Mouse (Mus musculus) liver, embryonic 14.5 days (tissue): ENCODE results near the gene Tmem127. TPM values are rescaled to one million over a fixed set of nuclear protein-coding genes. Genes with fewer than 3 reads are reported as not detected.

Experiments
- ATAC-seq: fragments of 200-750 bp; cut with Nextera tagmentation; 2 replicates; pipeline ENCODE4 v1.8.0; 2017; ENCODE audit warnings: moderate number of reproducible peaks, mild to moderate bottlenecking, moderate library complexity; ENCODE audit not compliant: insufficient read depth
- DNase-seq, 3 experiments: peaks; one replicate each; pipeline ENCODE4 v3.0.0-alpha.2; 2012 to 2013; ENCODE audit warnings: low read depth in 3 of 3, low spot score in 3 of 3
- H3K27ac ChIP-seq: fragments of 300-500 bp; sonication (generic); 2 replicates; pipeline ENCODE4 v1.5.1; 2014; ENCODE audit warnings: moderate library complexity, mild to moderate bottlenecking, control low read depth, inconsistent platforms
- H3K27me3 ChIP-seq: fragments of 300-500 bp; sonication (generic); 2 replicates; pipeline ENCODE4 v1.6.1; 2014; ENCODE audit warnings: mild to moderate bottlenecking, low read length, moderate library complexity; ENCODE audit not compliant: control insufficient read depth, insufficient read depth
- H3K36me3 ChIP-seq: fragments of 300-500 bp; sonication (generic); replicated peaks from 2 replicates; pipeline ENCODE4 v1.6.1; 2014; ENCODE audit warnings: low read depth; ENCODE audit not compliant: control insufficient read depth, insufficient read depth
- H3K4me1 ChIP-seq, 2 experiments: fragments of 200-500 bp in 1 of 2; fragments of 300-500 bp in 1 of 2; sonication (generic) in 1 of 2; replicated peaks; 2 replicates each; pipeline ENCODE4 v1.6.1; 2012 to 2014; ENCODE audit warnings: antibody characterized with exemption in 1 of 2, inconsistent platforms in 1 of 2, low read length in 1 of 2; ENCODE audit not compliant: control insufficient read depth in 2 of 2, insufficient read depth in 2 of 2
- H3K4me2 ChIP-seq: fragments of 300-500 bp; sonication (generic); 2 replicates; pipeline ENCODE4 v1.6.1; 2014; ENCODE audit warnings: low read depth, mild to moderate bottlenecking, control low read depth, moderate library complexity
- H3K4me3 ChIP-seq, 2 experiments: fragments of 200-500 bp in 1 of 2; fragments of 300-500 bp in 1 of 2; sonication (generic) in 1 of 2; 2 replicates each; pipeline ENCODE4 v1.5.1; 2012 to 2014; ENCODE audit warnings: low read depth in 2 of 2, low read length in 2 of 2, mild to moderate bottlenecking in 2 of 2, control low read depth in 1 of 2, inconsistent platforms in 1 of 2, moderate library complexity in 1 of 2; ENCODE audit not compliant: insufficient read depth in 1 of 2
- H3K9ac ChIP-seq: fragments of 300-500 bp; sonication (generic); replicated peaks from 2 replicates; pipeline ENCODE4 v1.6.1; 2014; ENCODE audit warnings: mild to moderate bottlenecking, control low read depth, moderate library complexity
- H3K9me3 ChIP-seq: fragments of 300-500 bp; sonication (generic); 2 replicates; pipeline ENCODE4 v1.6.1; 2016; ENCODE audit warnings: low read length, mixed read lengths; ENCODE audit not compliant: control insufficient read depth
- CTCF ChIP-seq: IDR thresholded peaks from 2 replicates; pipeline ENCODE4 v1.5.1; 2016; ENCODE audit warnings: antibody characterized with exemption, low read depth, control low read depth
- EP300 ChIP-seq: IDR thresholded peaks from 2 replicates; pipeline ENCODE4 v1.6.1; 2016; ENCODE audit warnings: antibody characterized with exemption, low read depth
- WGBS: fragments of 180-500 bp; shearing (Covaris S2); extraction: QIAGEN DNeasy Blood & Tissue Kit; methylation state at CpG from one replicate; pipeline ENCODE4 v1.1.7; 2014; ENCODE audit not compliant: insufficient replicate concordance; 5-methylcytosine and 5-hydroxymethylcytosine counted together
- polyA plus RNA-seq, 2 experiments: library from polyadenylated mRNA; depleted of rRNA in 1 of 2; stranded (reverse) in 1 of 2; unstranded in 1 of 2; fragments of >200 nt; fragmentation: Nextera tagmentation in 1 of 2; extraction: Ambion mirVana in 1 of 2; gene quantifications; 2 replicates each; pipeline versions ENCODE4 v1.2.1 to v1.2.3; 2012 to 2014

Gene Tmem127
- polyA plus RNA-seq, 2 experiments, result 7.4 to 8.4 TPM

- Histone ChIP-seq H3K4me2 (no peak overlapping the region), H3K27me3 (no peaks in the 10 kb centered on the region), H3K4me3 (no peak overlapping the region), H3K9ac (no peak overlapping the region), H3K4me1 (peaks cover 10 to 19% of the 10 kb centered on the region in 2 experiments), H3K9me3 (no peaks in the 10 kb centered on the region), H3K36me3 (peaks cover 10% of the 10 kb centered on the region), H3K27ac (no peak overlapping the region)
- ATAC-seq (no peak), DNase-seq (no peak)
- WGBS, result 82% methylated on average over 5 of the region's 5 CpGs
- no peak for TF ChIP-seq CTCF
- no peak for TF ChIP-seq EP300
Measured at GRCm38 (mm10) chr2:127252787-127253186, 5.1 kb downstream of the Tmem127 start.

GRCm38 (mm10) chr2:127254604-127255134, 7.0 kb downstream of the Tmem127 start:
- 63% methylated on average over 3 of the region's 3 CpGs for WGBS
- H3K9ac ChIP-seq, result no peak overlapping the region
- H3K27me3 ChIP-seq, result no peaks in the 10 kb centered on the region
- peaks cover 19% of the 10 kb centered on the region for H3K36me3 ChIP-seq
- TF ChIP-seq EP300 (no peak), CTCF (no peak)
- H3K27ac ChIP-seq, result no peak overlapping the region
- peaks cover 6 to 11% of the 10 kb centered on the region in 2 experiments for H3K4me1 ChIP-seq
- DNase-seq, result no peak
- H3K4me2 ChIP-seq, result no peak overlapping the region
- H3K4me3 ChIP-seq, result no peak overlapping the region
- ATAC-seq, result no peak
- no peaks in the 10 kb centered on the region for H3K9me3 ChIP-seq

GRCm38 (mm10) chr2:127255294-127255693, 7.6 kb downstream of the Tmem127 start:
- Histone ChIP-seq H3K4me3 (no peak overlapping the region), H3K4me2 (no peak overlapping the region), H3K36me3 (peaks cover 19% of the 10 kb centered on the region), H3K9ac (no peak overlapping the region), H3K9me3 (no peaks in the 10 kb centered on the region), H3K27ac (no peak overlapping the region), H3K27me3 (no peaks in the 10 kb centered on the region), H3K4me1 (peaks cover 3 to 5% of the 10 kb centered on the region in 2 experiments)
- TF ChIP-seq EP300, result no peak
- no peak for TF ChIP-seq CTCF
- 69% methylated on average over 6 of the region's 6 CpGs for WGBS
- no peak for ATAC-seq
- no peak for DNase-seq

- no peak for ATAC-seq
- no peak overlapping the region for H3K27ac ChIP-seq
- TF ChIP-seq CTCF (no peak), EP300 (no peak)
- no peak overlapping the region for H3K9ac ChIP-seq
- peaks cover 17% of the 10 kb centered on the region for H3K36me3 ChIP-seq
- no peaks in the 10 kb centered on the region for H3K27me3 ChIP-seq
- no peaks in the 10 kb centered on the region for H3K9me3 ChIP-seq
- no peak overlapping the region for H3K4me2 ChIP-seq
- H3K4me1 ChIP-seq, result no peaks in the 10 kb centered on the region; a peak in 1 of 4 replicates
- DNase-seq, result no peak
- no peak overlapping the region for H3K4me3 ChIP-seq
- 82% methylated on average over 5 of the region's 5 CpGs for WGBS
Measured at GRCm38 (mm10) chr2:127259340-127259739, 11.6 kb downstream of the Tmem127 start.

- Histone ChIP-seq H3K9me3 (no peaks in the 10 kb centered on the region), H3K9ac (no peak overlapping the region), H3K4me1 (no peaks in the 10 kb centered on the region; a peak in 1 of 4 replicates), H3K27me3 (no peaks in the 10 kb centered on the region), H3K36me3 (peaks cover 11% of the 10 kb centered on the region), H3K27ac (no peak overlapping the region), H3K4me2 (no peak overlapping the region), H3K4me3 (no peak overlapping the region)
- DNase-seq, result no peak
- no peak for ATAC-seq
- no peak for TF ChIP-seq CTCF
- no peak for TF ChIP-seq EP300
Measured at GRCm38 (mm10) chr2:127262480-127262879, 14.8 kb downstream of the Tmem127 start.
